Mouse (Mus musculus) midbrain, embryonic 12.5 days (tissue): ENCODE data around the gene Nav3. TPM values are rescaled to one million over a fixed set of nuclear protein-coding genes. Genes with fewer than 3 reads are reported as not detected.
"Not testable (repeated sequence)": the region's sequence is repeated elsewhere in the genome, so short reads cannot be mapped to it uniquely, and the experiment has no call there.

ENCODE experiments used
- ATAC-seq: fragments of 200-750 bp; cut with Nextera tagmentation; 2 replicates; pipeline ENCODE4 v1.8.0; 2017; ENCODE audit warnings: low read depth, moderate TSS enrichment, moderate library complexity; ENCODE audit not compliant: low FRiP score
- H3K27ac ChIP-seq: fragments of 300-500 bp; sonication (generic); replicated peaks from 2 replicates; pipeline ENCODE4 v1.5.1; 2016; ENCODE audit warnings: mild to moderate bottlenecking
- H3K27me3 ChIP-seq: fragments of 300-500 bp; sonication (generic); 2 replicates; pipeline ENCODE4 v1.6.1; 2016; ENCODE audit warnings: mild to moderate bottlenecking
- H3K36me3 ChIP-seq: fragments of 300-500 bp; sonication (generic); 2 replicates; pipeline ENCODE4 v1.6.1; 2016
- H3K4me1 ChIP-seq: fragments of 300-500 bp; sonication (generic); 2 replicates; pipeline ENCODE4 v1.6.1; 2016
- H3K4me2 ChIP-seq: fragments of 300-500 bp; sonication (generic); replicated peaks from 2 replicates; pipeline ENCODE4 v1.6.1; 2016; ENCODE audit warnings: mild to moderate bottlenecking, moderate library complexity
- H3K4me3 ChIP-seq: fragments of 300-500 bp; sonication (generic); 2 replicates; pipeline ENCODE4 v1.5.1; 2016; ENCODE audit warnings: mild to moderate bottlenecking
- H3K9ac ChIP-seq: fragments of 300-500 bp; sonication (generic); replicated peaks from 2 replicates; pipeline ENCODE4 v1.6.1; 2016; ENCODE audit warnings: mild to moderate bottlenecking, moderate library complexity
- H3K9me3 ChIP-seq: fragments of 300-500 bp; sonication (generic); 2 replicates; pipeline ENCODE4 v1.6.1; 2016; ENCODE audit warnings: mild to moderate bottlenecking
- WGBS: fragments of 180-500 bp; shearing (Covaris S2); methylation state at CpG from one replicate; pipeline ENCODE4 v1.1.7; 2016; 5-methylcytosine and 5-hydroxymethylcytosine counted together
- polyA plus RNA-seq: library from polyadenylated mRNA; unstranded; fragments of >200 nt; fragmentation: Nextera tagmentation; extraction: Ambion mirVana; gene quantifications from 2 replicates; pipeline ENCODE4 v1.2.1, GENCODE M21; 2016

The Nav3 gene
- polyA plus RNA-seq, 1 experiment from 2014 or later, result 16.9 TPM

DNA sequence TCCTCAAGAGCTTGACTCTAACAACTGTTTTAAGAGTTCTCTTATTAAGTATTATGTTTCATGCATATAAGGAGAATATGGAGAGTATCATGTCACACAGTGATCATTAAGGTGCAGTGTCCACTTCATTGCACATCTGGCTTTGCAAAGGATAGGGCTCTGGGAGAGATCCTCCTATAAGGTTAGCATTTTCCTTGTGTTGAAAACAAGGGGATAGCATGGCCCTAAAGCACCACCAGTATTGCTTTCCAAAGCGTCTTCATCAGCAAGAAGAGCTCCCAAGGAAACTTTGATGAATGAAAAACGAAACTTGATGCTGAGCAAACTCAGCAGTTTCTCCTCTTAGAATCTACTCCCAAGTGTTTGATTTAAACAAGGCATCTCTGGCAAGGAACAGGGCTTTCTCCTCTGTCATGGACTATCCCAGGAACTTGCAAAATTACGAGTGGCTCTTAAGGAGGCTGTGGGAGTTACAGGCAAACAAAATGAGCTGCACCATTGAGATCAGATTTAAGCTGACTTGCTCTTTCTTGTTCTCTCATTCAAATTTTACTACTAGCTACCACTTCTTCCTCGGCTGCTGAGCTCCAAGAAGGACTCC is 436.6 kb downstream of the Nav3 start:
- Histone ChIP-seq H3K4me2 (no peak overlapping the region), H3K27ac (no peak overlapping the region), H3K9me3 (no peaks in the 10 kb centered on the region), H3K9ac (no peak overlapping the region), H3K4me3 (no peak overlapping the region), H3K4me1 (no peaks in the 10 kb centered on the region), H3K27me3 (no peaks in the 10 kb centered on the region), H3K36me3 (no peaks in the 10 kb centered on the region)
- no peak for ATAC-seq
- WGBS, result 71% methylated on average over 4 of the region's 4 CpGs

DNA sequence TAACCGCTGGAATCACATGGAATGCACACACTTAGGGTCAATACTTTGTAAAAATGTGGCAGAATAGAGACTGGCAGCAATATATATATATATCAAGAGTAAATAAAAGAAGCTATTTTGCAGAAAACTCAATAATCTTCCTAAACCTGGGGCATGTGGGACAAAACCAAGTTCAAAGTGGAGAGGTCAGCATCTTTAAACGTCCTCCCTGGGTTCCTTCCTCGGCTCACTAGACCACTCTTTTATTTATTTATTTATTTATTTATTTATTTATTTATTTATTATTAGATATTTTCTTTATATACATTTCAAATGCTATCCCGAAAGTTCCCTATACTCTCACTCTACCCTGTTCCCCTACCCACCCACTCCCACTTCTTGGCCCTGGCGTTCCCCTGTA is 454.7 kb downstream of the Nav3 start:
- not testable (repeated sequence) for H3K9me3 ChIP-seq, H3K27me3 ChIP-seq, H3K27ac ChIP-seq, H3K4me2 ChIP-seq, H3K9ac ChIP-seq, H3K4me3 ChIP-seq, ATAC-seq, H3K36me3 ChIP-seq, H3K4me1 ChIP-seq
- 84% methylated on average over 5 of the region's 5 CpGs for whole genome bisulfite sequencing

DNA sequence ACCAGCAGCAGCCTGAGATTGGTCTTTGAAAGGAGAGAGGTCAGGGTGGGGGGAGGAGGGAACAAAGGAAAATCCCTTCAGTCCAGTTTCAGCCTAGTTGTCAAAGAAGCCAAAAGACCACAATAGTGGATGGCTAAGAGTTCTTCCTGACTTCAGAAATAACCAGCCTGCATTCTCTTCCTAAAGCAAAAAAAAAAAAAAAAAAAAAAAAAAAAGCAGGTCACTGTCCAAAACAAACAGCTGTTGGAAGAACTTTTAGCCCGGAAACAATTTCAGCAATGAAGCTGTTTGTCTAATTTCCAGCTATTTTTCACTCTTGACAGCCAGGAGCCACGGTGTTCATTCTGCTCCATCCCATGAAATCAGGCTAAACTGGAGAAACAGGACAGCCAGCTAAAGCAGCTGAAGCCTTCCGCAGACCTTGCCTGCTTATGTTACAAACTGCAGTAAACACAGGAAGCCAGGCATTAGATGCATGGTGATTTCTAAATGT is 455.2 kb downstream of the Nav3 start:
- H3K4me1 ChIP-seq, result 0 out of 2 replicates have a peak, but pooled peaks cover 3% of the 10 kb centered on the region
- H3K9me3 ChIP-seq, result no peaks in the 10 kb centered on the region
- no peaks in the 10 kb centered on the region for H3K36me3 ChIP-seq
- ATAC-seq, result peak; percentile 73; the same call in 1 of the 2 replicates
- no peak overlapping the region for H3K9ac ChIP-seq
- H3K27ac ChIP-seq, result no peak overlapping the region
- H3K4me3 ChIP-seq, result no peak overlapping the region
- 22% methylated on average over 3 of the region's 3 CpGs for WGBS
- no peak overlapping the region for H3K4me2 ChIP-seq
- H3K27me3 ChIP-seq, result no peaks in the 10 kb centered on the region

DNA sequence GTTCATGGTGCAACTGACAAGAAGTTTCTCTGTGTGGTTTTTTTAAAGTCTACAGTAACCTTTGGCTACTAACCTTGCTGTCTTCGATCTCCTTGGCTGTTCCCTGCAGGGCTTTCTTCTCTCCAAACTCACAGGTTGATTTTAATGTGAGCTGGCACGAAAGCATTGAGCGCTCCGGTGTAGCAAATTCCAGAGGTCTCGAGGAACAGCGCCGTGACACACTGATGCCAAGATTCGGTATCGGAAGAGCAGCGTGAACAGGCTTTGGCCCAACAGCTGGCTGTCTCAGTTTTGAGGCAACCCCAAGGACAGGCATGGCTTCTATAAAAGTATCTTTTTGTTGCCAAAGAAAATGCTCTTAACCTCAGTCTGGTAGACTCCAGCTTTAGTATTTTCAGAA is 456.1 kb downstream of the Nav3 start:
- WGBS, result 41% methylated on average over 10 of the region's 10 CpGs
- ATAC-seq, result no peak
- no peak overlapping the region for H3K27ac ChIP-seq
- H3K9ac ChIP-seq, result no peak overlapping the region
- H3K9me3 ChIP-seq, result no peaks in the 10 kb centered on the region
- no peaks in the 10 kb centered on the region for H3K36me3 ChIP-seq
- H3K27me3 ChIP-seq, result no peaks in the 10 kb centered on the region
- no peak overlapping the region for H3K4me3 ChIP-seq
- H3K4me1 ChIP-seq, result 0 out of 2 replicates have a peak, but pooled peaks cover 3% of the 10 kb centered on the region
- H3K4me2 ChIP-seq, result 0 out of 2 replicates have a peak overlapping the region, but pooled peaks have one; percentile 13

DNA sequence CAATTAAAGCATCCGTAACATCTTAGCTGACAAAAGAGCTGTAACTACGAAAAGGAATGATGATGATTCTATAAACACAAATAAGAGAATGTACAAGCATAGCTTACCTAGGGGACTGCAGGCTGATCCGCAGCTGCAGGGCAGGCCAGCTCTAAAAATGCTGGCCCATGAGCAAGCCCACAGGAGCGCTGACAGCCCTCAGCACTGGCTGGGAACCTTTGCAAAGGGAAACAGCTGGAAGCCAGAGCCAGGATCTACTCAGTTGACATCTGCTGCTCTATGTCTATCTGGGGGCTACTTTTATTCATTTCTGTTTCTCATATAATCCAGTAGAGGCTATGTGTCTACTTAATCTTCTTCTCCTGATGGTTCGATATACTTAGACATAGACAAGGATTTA is 461.7 kb downstream of the Nav3 start:
- no peaks in the 10 kb centered on the region for H3K9me3 ChIP-seq
- no peak overlapping the region for H3K4me3 ChIP-seq
- H3K27ac ChIP-seq, result no peak overlapping the region
- H3K9ac ChIP-seq, result no peak overlapping the region
- no peaks in the 10 kb centered on the region for H3K36me3 ChIP-seq
- no peak overlapping the region for H3K4me2 ChIP-seq
- no peaks in the 10 kb centered on the region for H3K4me1 ChIP-seq
- H3K27me3 ChIP-seq, result no peaks in the 10 kb centered on the region
- 75% methylated on average over 5 of the region's 5 CpGs for WGBS
- ATAC-seq, result no peak

DNA sequence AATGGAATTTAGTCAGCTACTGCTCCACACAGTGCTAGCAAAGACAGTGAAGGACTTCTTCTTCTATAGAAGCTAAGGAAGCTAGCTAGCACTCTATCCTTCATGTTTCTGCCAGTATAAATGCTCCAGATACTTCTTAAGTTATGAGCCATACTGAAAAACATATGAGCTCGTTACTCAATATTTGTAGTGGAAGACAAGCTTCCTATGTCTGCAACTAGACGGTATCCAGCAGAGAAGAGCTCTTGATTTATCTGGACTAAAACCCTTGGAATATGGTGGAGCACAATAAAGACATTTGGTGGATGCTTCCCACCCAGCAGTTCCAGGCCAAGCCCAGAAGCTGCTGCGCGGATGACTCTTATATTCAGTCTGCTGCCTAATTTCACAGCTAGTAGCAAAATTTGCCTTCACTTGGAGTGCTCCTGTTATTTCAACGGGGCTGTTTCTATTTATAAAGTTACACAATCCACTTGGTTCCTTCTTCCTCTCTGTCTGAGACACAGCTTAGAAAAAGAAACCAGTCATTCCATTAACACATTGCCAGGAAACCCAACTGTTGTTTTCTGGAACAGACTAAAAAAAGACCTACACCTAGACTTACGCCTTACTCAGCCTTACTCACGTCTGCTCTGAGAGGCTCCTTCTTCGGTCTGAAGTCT is 470.0 kb downstream of the Nav3 start:
- H3K4me1 ChIP-seq, result no peaks in the 10 kb centered on the region
- no peak overlapping the region for H3K27ac ChIP-seq
- no peak overlapping the region for H3K9ac ChIP-seq
- H3K27me3 ChIP-seq, result no peaks in the 10 kb centered on the region
- H3K4me2 ChIP-seq, result no peak overlapping the region
- ATAC-seq, result no peak
- H3K4me3 ChIP-seq, result no peak overlapping the region
- no peaks in the 10 kb centered on the region for H3K36me3 ChIP-seq
- 82% methylated on average over 8 of the region's 8 CpGs for WGBS
- no peaks in the 10 kb centered on the region for H3K9me3 ChIP-seq

DNA sequence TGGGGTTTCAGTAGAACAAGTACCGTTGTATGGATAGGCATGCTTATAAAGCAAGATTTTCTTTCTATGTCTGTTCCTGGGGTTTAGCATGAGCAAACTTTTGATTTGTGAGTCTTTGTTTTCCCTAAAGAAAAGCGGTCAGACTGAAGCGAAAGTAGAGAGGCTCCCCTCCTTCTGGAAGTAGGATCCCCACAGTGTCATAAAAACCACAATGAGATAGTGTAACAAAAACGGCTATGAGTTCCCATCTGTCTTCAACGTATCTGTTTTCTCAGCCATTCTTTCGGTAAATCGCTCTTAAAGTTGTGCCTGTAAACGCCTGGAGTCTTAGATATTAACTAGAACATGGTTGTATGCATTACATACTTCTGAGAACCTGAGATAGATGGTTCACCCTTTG is 479.7 kb downstream of the Nav3 start:
- Histone ChIP-seq H3K9me3 (no peaks in the 10 kb centered on the region), H3K4me3 (no peak overlapping the region), H3K27me3 (no peaks in the 10 kb centered on the region), H3K4me1 (no peaks in the 10 kb centered on the region), H3K9ac (no peak overlapping the region), H3K27ac (no peak overlapping the region), H3K4me2 (no peak overlapping the region), H3K36me3 (no peaks in the 10 kb centered on the region)
- ATAC-seq, result no peak
- WGBS, result 91% methylated on average over 8 of the region's 8 CpGs

DNA sequence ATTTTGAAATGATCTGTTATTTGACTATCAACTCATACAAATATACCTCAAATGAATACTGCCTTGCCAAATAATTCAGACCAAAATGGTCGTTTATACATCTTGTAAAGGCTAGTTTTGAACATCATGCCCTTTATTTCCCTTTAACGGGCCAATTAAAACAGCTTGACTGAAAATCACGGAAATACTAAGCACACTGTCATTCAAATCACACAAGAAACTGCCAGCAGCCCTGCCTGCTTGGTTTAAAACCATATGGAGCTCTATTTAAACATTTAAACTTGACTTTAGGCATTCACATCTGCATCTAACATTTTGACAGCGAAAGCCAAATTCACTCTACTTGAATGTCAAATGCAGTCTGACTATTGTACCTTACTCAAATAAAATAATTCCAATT is 481.8 kb downstream of the Nav3 start:
- H3K27me3 ChIP-seq, result no peaks in the 10 kb centered on the region
- no peak overlapping the region for H3K27ac ChIP-seq
- no peaks in the 10 kb centered on the region for H3K9me3 ChIP-seq
- no peak for ATAC-seq
- no peaks in the 10 kb centered on the region for H3K36me3 ChIP-seq
- no peak overlapping the region for H3K4me2 ChIP-seq
- no peaks in the 10 kb centered on the region for H3K4me1 ChIP-seq
- 70% methylated on average over 4 of the region's 4 CpGs for WGBS
- H3K4me3 ChIP-seq, result no peak overlapping the region
- no peak overlapping the region for H3K9ac ChIP-seq

DNA sequence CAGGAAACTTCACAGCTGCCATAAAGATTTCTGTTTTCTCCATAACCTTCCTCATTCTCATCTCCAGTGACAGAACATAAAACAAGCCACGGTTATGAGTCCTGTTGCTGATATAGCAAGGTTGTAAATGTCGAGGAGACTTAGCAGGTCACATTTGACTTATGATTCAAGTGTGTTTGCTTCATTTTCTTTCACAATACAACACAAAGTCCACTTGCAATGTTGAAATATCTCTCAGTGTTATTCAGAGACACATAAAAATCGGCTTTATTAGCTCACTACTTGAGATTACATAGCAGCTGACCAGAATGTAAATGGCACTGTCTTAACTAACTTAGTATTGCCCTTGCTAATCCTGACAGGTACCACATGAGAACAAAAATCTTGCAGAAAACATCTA is 482.5 kb downstream of the Nav3 start:
- 82% methylated on average over 3 of the region's 3 CpGs for WGBS
- Histone ChIP-seq H3K27ac (no peak overlapping the region), H3K27me3 (no peaks in the 10 kb centered on the region), H3K9ac (no peak overlapping the region), H3K36me3 (no peaks in the 10 kb centered on the region), H3K4me2 (no peak overlapping the region), H3K4me1 (no peaks in the 10 kb centered on the region), H3K9me3 (no peaks in the 10 kb centered on the region), H3K4me3 (no peak overlapping the region)
- no peak for ATAC-seq

DNA sequence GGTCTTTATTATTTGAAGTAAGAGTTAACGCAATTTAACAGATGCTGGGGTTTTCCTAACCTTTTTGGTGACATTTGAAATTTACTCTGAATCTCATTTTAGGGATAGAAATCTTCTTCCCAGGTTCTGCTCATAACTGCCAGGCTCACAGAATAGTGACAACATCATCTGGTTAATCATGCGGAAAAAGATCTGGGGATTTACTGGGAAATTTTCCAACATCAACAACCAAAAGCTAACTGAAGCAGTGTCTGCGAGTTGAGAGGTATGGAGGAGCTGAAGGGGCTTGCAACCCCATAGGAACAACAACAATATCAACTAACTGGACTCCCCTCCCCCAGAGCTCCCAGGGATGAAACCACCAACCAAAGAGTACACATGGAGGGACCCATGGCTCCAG is 505.7 kb downstream of the Nav3 start:
- Histone ChIP-seq H3K36me3 (no peaks in the 10 kb centered on the region), H3K4me2 (no peak overlapping the region), H3K4me1 (no peaks in the 10 kb centered on the region), H3K4me3 (no peak overlapping the region), H3K27ac (no peak overlapping the region), H3K9ac (no peak overlapping the region), H3K27me3 (no peaks in the 10 kb centered on the region), H3K9me3 (no peaks in the 10 kb centered on the region)
- ATAC-seq, result no peak
- WGBS, result 70% methylated on average over 3 of the region's 3 CpGs

DNA sequence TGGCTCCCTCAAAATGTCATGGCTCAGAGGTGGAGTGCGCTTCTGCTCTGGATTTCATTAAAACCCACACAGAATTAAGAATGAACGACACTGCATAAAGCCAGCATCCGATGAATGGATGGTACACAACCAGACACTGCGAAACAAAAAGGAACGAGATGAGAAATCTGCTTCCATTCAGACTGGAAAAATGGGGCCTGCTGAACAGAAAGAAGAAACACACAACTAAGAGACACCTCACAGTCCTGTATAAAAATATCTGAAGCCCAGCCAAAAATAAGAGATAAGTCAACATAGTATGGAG is 526.7 kb downstream of the Nav3 start:
- Histone ChIP-seq H3K36me3 (no peaks in the 10 kb centered on the region), H3K4me1 (peaks cover 6% of the 10 kb centered on the region; the same call in 1 of the 2 replicates), H3K9me3 (no peaks in the 10 kb centered on the region), H3K27ac (no peak overlapping the region), H3K4me3 (no peak overlapping the region), H3K4me2 (peak overlapping the region; percentile 1; the same call in 1 of the 2 replicates), H3K9ac (no peak overlapping the region), H3K27me3 (no peaks in the 10 kb centered on the region)
- ATAC-seq, result peak; percentile 61
- 30% methylated on average over 5 of the region's 5 CpGs for WGBS

DNA sequence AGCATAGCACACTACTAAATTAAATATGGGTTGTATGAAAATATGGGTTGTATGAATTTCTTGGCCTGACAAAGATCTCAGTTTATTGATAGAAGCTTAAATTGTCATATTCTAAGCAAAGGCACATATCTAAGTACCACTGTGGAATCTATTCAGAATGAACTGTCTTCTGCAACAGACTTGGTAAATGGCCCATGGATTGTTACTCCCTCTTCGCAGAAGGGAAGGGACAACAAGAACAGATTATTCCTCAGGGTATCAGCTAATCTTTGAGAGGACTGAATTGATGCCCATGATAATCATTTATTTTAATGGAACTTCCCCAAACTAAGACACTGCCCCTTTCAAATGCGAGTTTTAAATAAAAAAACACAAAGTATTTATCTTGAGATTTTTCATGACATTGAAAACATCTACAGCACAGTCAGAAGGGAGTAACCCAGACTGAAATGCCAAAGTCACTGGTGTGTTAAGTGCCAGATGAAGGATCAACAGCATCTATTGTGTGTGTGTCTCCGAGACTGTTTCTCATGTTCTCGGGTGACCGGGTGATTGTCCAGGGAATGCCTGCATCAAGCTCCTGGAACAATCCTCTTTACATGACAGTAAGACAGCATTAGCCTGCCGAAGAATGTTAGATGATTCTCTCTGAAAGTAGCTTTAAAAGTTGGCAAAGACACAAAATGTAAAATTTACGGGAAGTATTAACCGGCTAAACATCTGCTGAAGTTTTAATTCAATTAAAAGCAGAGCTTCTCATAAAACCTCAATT is 527.3 kb downstream of the Nav3 start:
- 25% methylated on average over 8 of the region's 8 CpGs for WGBS

More for the DNA sequence above, 527.3 kb downstream of the Nav3 start:
- no peak overlapping the region for H3K9ac ChIP-seq
- H3K36me3 ChIP-seq, result no peaks in the 10 kb centered on the region
- no peaks in the 10 kb centered on the region for H3K9me3 ChIP-seq
- H3K27ac ChIP-seq, result no peak overlapping the region
- H3K4me2 ChIP-seq, result peak overlapping the region; percentile 1; the same call in 1 of the 2 replicates
- peaks cover 6% of the 10 kb centered on the region; the same call in 1 of the 2 replicates for H3K4me1 ChIP-seq
- ATAC-seq, result 0 out of 2 replicates have a peak, but pooled peaks have one; percentile 47
- H3K4me3 ChIP-seq, result no peak overlapping the region
- no peaks in the 10 kb centered on the region for H3K27me3 ChIP-seq
